Mouse (Mus musculus): ENCODE data around the gene Cnn2. TPM values are rescaled to one million over a fixed set of nuclear protein-coding genes. Genes with fewer than 3 reads are reported as not detected.
"Not testable (repeated sequence)": the region's sequence is repeated elsewhere in the genome, so short reads cannot be mapped to it uniquely, and the experiment has no call there.

Gene Cnn2
- polyA plus RNA-seq, 1 experiment from 2014 or later, result 216 TPM

DNA sequence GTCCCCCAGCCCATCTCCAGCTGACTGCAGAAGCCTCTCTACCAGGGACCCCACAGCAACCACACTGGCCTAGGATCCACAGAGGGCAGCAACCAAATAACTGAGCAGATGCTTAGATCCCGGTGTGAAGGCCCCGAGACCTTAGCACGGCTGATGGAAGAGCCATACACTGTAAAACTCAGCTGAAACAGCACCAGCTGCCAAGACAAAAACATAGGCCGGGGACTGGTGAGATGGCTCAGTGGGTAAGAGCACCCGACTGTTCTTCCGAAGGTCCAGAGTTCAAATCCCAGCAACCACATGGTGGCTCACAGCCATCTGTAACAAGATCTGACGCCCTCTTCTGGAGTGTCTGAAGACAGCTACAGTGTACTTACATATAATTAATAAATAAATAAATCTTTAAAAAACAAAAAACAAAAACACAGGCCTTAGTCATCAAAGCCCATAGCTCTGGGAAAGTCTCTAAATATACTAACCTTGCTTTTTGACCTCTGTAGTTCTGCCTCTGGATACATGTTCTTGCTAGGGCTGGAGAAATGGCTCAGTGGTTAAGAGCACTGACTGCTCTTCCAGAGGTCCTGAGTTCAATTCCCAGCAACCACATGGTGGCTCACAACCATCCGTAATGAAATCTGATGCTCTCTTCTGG, 53.2 kb downstream of the Cnn2 start:
- H3K27me3 ChIP-seq; H3K9ac ChIP-seq (replicated peaks); H3K27ac ChIP-seq; H3K4me3 ChIP-seq (replicated peaks); H3K4me2 ChIP-seq; ATAC-seq (ENCODE audit: insufficient number of reproducible peaks, insufficient read depth, low FRiP score, low TSS enrichment, low read depth); H3K9me3 ChIP-seq: not testable (repeated sequence)
- Histone ChIP-seq H3K36me3 (peaks cover 19% of the 10 kb centered on the region), H3K4me1 (replicated peaks) (peaks cover 13% of the 10 kb centered on the region)
- WGBS, result 88% methylated on average over 8 of the region's 8 CpGs

DNA sequence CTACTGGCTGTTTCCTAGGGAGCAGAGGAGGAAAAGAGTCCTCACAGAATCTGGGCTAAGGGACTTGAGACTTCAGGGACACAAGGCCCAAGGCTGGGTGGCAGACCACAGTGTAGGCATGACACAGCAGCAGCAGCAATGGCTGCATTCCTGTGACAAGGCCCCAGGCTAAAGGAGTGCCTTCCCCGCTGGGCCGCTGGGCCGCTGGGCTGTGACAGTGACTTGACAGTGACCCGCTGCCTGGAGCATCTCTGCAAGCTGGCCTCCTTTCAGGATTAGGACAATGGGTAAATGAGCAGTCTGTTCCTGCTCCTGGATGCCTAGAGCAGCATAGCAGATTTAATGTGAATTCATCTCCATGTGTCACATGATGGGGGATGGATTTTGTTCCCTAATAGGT, 55.7 kb downstream of the Cnn2 start:
- Histone ChIP-seq H3K4me1 (replicated peaks) (peaks cover 18% of the 10 kb centered on the region), H3K27me3 (peaks cover 10% of the 10 kb centered on the region; the same call in 1 of the 2 replicates), H3K4me2 (no peak overlapping the region), H3K27ac (no peak overlapping the region), H3K9ac (replicated peaks) (no peak overlapping the region), H3K36me3 (no peaks in the 10 kb centered on the region), H3K4me3 (replicated peaks) (no peak overlapping the region), H3K9me3 (no peaks in the 10 kb centered on the region)
- whole genome bisulfite sequencing, result 61% methylated on average over 4 of the region's 4 CpGs
- no peak for ATAC-seq (ENCODE audit: insufficient number of reproducible peaks, insufficient read depth, low FRiP score, low TSS enrichment, low read depth)

DNA sequence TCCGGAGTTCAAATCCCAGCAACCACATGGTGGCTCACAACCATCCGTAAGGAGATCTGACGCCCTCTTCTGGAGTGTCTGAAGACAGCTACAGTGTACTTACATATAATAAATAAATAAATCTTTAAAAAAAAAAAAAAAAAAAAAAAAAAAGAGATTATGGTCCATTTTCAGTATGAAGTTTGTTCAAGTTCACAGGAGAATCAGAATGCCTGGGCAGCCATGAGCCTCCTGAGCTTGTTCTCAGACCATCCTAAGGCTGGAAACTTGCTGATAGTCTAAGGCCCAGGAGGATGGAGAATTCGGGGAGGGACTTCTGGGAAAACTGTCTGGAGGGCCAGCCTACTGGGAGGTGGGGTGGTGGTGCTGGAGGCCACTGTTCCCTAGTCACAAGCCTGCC, 57.0 kb downstream of the Cnn2 start:
- H3K27ac ChIP-seq; H3K9ac ChIP-seq (replicated peaks); H3K36me3 ChIP-seq; H3K27me3 ChIP-seq; ATAC-seq (ENCODE audit: insufficient number of reproducible peaks, insufficient read depth, low FRiP score, low TSS enrichment, low read depth); H3K9me3 ChIP-seq; H3K4me3 ChIP-seq (replicated peaks); H3K4me2 ChIP-seq: not testable (repeated sequence)
- peaks cover 18% of the 10 kb centered on the region for H3K4me1 ChIP-seq (replicated peaks)
- 89% methylated on average over 3 of the region's 4 CpGs for WGBS

Other genes starting within 250 kb of the Cnn2 start
- 54.0 and 54.1 TPM in 2 replicates for gene Polrmt, start 242.0 kb upstream of the Cnn2 start, polyA plus RNA-seq (2016; fragmentation: Nextera tagmentation; extraction: Ambion mirVana)
- gene Fgf22, start 233.5 kb upstream of the Cnn2 start, polyA plus RNA-seq (2016; fragmentation: Nextera tagmentation; extraction: Ambion mirVana), result 0.24 and 0.60 TPM in 2 replicates
- gene Rnf126, start 221.6 kb upstream of the Cnn2 start, polyA plus RNA-seq (2016; fragmentation: Nextera tagmentation; extraction: Ambion mirVana), result 108 and 113 TPM in 2 replicates
- 3.0 and 4.0 TPM in 2 replicates for gene Fstl3, start 211.3 kb upstream of the Cnn2 start, polyA plus RNA-seq (2016; fragmentation: Nextera tagmentation; extraction: Ambion mirVana)
- gene Prss57, start 197.6 kb upstream of the Cnn2 start, polyA plus RNA-seq (2016; fragmentation: Nextera tagmentation; extraction: Ambion mirVana), result not detected in 2 replicates
- gene Palm, start 195.0 kb upstream of the Cnn2 start, polyA plus RNA-seq (2016; fragmentation: Nextera tagmentation; extraction: Ambion mirVana), result 121 TPM in 2 replicates
- 0.28 and 0.67 TPM in 2 replicates for gene Misp, start 167.6 kb upstream of the Cnn2 start, polyA plus RNA-seq (2016; fragmentation: Nextera tagmentation; extraction: Ambion mirVana)
- 373 and 403 TPM in 2 replicates for gene Ptbp1, start 134.2 kb upstream of the Cnn2 start, polyA plus RNA-seq (2016; fragmentation: Nextera tagmentation; extraction: Ambion mirVana)
- gene Prtn3, start 114.1 kb upstream of the Cnn2 start, polyA plus RNA-seq (2016; fragmentation: Nextera tagmentation; extraction: Ambion mirVana), result 15.1 and 15.3 TPM in 2 replicates
- 157 and 162 TPM in 2 replicates for gene Plppr3, start 114.0 kb upstream of the Cnn2 start, polyA plus RNA-seq (2016; fragmentation: Nextera tagmentation; extraction: Ambion mirVana)
- not detected in 2 replicates for gene Elane, start 102.3 kb upstream of the Cnn2 start, polyA plus RNA-seq (2016; fragmentation: Nextera tagmentation; extraction: Ambion mirVana)
- gene Cfd, start 97.7 kb upstream of the Cnn2 start, polyA plus RNA-seq (2016; fragmentation: Nextera tagmentation; extraction: Ambion mirVana), result not detected in 2 replicates
- gene Med16, start 79.7 kb upstream of the Cnn2 start, polyA plus RNA-seq (2016; fragmentation: Nextera tagmentation; extraction: Ambion mirVana), result 50.8 and 53.7 TPM in 2 replicates
- 5.5 and 21.1 TPM in 2 replicates for gene Gm26602, start 77.7 kb upstream of the Cnn2 start, polyA plus RNA-seq (2016; fragmentation: Nextera tagmentation; extraction: Ambion mirVana)
- gene Kiss1r, start 71.6 kb upstream of the Cnn2 start, polyA plus RNA-seq (2016; fragmentation: Nextera tagmentation; extraction: Ambion mirVana), result 1.1 and 1.2 TPM in 2 replicates
- 149 and 161 TPM in 2 replicates for gene R3hdm4, start 67.4 kb upstream of the Cnn2 start, polyA plus RNA-seq (2016; fragmentation: Nextera tagmentation; extraction: Ambion mirVana)
- 8.4 and 8.6 TPM in 2 replicates for gene Arid3a, start 61.5 kb upstream of the Cnn2 start, polyA plus RNA-seq (2016; fragmentation: Nextera tagmentation; extraction: Ambion mirVana)
- 120 and 122 TPM in 2 replicates for gene Wdr18, start 28.4 kb upstream of the Cnn2 start, polyA plus RNA-seq (2016; fragmentation: Nextera tagmentation; extraction: Ambion mirVana)
- 0.54 and 0.68 TPM in 2 replicates for gene Grin3b, start 17.9 kb upstream of the Cnn2 start, polyA plus RNA-seq (2016; fragmentation: Nextera tagmentation; extraction: Ambion mirVana)
- 20.7 and 22.5 TPM in 2 replicates for gene Tmem259, start 4.3 kb upstream of the Cnn2 start, polyA plus RNA-seq (2016; fragmentation: Nextera tagmentation; extraction: Ambion mirVana)
- gene Abca7, start 7.9 kb downstream of the Cnn2 start, polyA plus RNA-seq (2016; fragmentation: Nextera tagmentation; extraction: Ambion mirVana), result 2.1 and 2.3 TPM in 2 replicates
- gene Arhgap45, start 28.1 kb downstream of the Cnn2 start, polyA plus RNA-seq (2016; fragmentation: Nextera tagmentation; extraction: Ambion mirVana), result 12.5 and 12.6 TPM in 2 replicates
- gene Polr2e, start 51.2 kb downstream of the Cnn2 start, polyA plus RNA-seq (2016; fragmentation: Nextera tagmentation; extraction: Ambion mirVana), result 241 and 251 TPM in 2 replicates
- 463 and 494 TPM in 2 replicates for gene Gpx4, start 58.6 kb downstream of the Cnn2 start, polyA plus RNA-seq (2016; fragmentation: Nextera tagmentation; extraction: Ambion mirVana)
- 13.9 and 14.4 TPM in 2 replicates for gene Sbno2, start 117.0 kb downstream of the Cnn2 start, polyA plus RNA-seq (2016; fragmentation: Nextera tagmentation; extraction: Ambion mirVana)
- 16.1 and 18.1 TPM in 2 replicates for gene Stk11, start 127.2 kb downstream of the Cnn2 start, polyA plus RNA-seq (2016; fragmentation: Nextera tagmentation; extraction: Ambion mirVana)
- 460 and 465 TPM in 2 replicates for gene Atp5d, start 150.0 kb downstream of the Cnn2 start, polyA plus RNA-seq (2016; fragmentation: Nextera tagmentation; extraction: Ambion mirVana)
- 4.9 and 5.6 TPM in 2 replicates for gene Cbarp, start 152.3 kb downstream of the Cnn2 start, polyA plus RNA-seq (2016; fragmentation: Nextera tagmentation; extraction: Ambion mirVana)
- 30.6 and 38.0 TPM in 2 replicates for gene Midn, start 159.7 kb downstream of the Cnn2 start, polyA plus RNA-seq (2016; fragmentation: Nextera tagmentation; extraction: Ambion mirVana)
- 166 and 175 TPM in 2 replicates for gene Cirbp, start 177.4 kb downstream of the Cnn2 start, polyA plus RNA-seq (2016; fragmentation: Nextera tagmentation; extraction: Ambion mirVana)
- gene 1600002K03Rik, start 184.4 kb downstream of the Cnn2 start, polyA plus RNA-seq (2016; fragmentation: Nextera tagmentation; extraction: Ambion mirVana), result 9.1 and 9.5 TPM in 2 replicates
- 60.3 and 62.2 TPM in 2 replicates for gene Efna2, start 190.9 kb downstream of the Cnn2 start, polyA plus RNA-seq (2016; fragmentation: Nextera tagmentation; extraction: Ambion mirVana)
- 103 and 112 TPM in 2 replicates for gene Mum1, start 237.8 kb downstream of the Cnn2 start, polyA plus RNA-seq (2016; fragmentation: Nextera tagmentation; extraction: Ambion mirVana)